Mouse (Mus musculus): ENCODE data around the gene Nbas. TPM values are rescaled to one million over a fixed set of nuclear protein-coding genes. Genes with fewer than 3 reads are reported as not detected.

Gene Nbas
- polyA plus RNA-seq, 1 experiment from 2014 or later: 12.9 TPM

GRCm38 (mm10) chr12:13389644-13390043 is 120.7 kb downstream of the Nbas start:
- peaks cover 12% of the 10 kb centered on the region; the same call in 1 of the 2 replicates for H3K36me3 ChIP-seq
- H3K4me2 ChIP-seq (replicated peaks): no peak overlapping the region
- H3K9me3 ChIP-seq (replicated peaks): no peaks in the 10 kb centered on the region
- WGBS: 83% methylated on average over 1 of the region's 1 CpGs
- no peak overlapping the region for H3K4me3 ChIP-seq (replicated peaks)
- H3K9ac ChIP-seq: no peak overlapping the region
- no peak overlapping the region for H3K27ac ChIP-seq (replicated peaks)
- no peaks in the 10 kb centered on the region for H3K27me3 ChIP-seq
- no peak for ATAC-seq (ENCODE audit: insufficient number of reproducible peaks, low FRiP score, low TSS enrichment, low read depth)
- no peaks in the 10 kb centered on the region for H3K4me1 ChIP-seq

DNA sequence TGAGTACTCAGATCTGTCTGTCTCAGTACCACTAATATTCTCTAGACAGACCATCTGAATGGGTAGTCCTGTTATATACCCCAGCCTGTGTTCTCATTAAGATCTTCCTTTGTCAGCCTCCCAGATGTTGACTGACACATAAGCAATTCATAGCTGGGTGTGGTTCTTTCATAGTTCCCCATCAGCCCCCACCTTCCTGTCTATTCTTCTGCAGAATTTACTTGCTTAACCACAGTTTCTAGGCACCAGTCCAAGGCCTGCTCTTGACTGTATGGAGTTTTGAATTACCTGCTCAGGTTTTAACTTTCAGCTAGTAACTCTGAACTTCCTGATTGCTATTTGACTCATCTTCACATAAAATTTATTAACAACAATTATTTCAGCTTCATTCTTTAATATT is 141.3 kb downstream of the Nbas start:
- no peak overlapping the region for H3K9ac ChIP-seq
- H3K36me3 ChIP-seq: peaks cover 7% of the 10 kb centered on the region; the same call in 1 of the 2 replicates
- H3K9me3 ChIP-seq (replicated peaks): no peaks in the 10 kb centered on the region
- H3K4me3 ChIP-seq (replicated peaks): no peak overlapping the region
- no peaks in the 10 kb centered on the region for H3K27me3 ChIP-seq
- H3K4me2 ChIP-seq (replicated peaks): no peak overlapping the region
- no peak overlapping the region for H3K27ac ChIP-seq (replicated peaks)
- ATAC-seq (ENCODE audit: insufficient number of reproducible peaks, low FRiP score, low TSS enrichment, low read depth): no peak
- H3K4me1 ChIP-seq: no peaks in the 10 kb centered on the region

GRCm38 (mm10) chr12:13418651-13419050 is 149.7 kb downstream of the Nbas start:
- no peaks in the 10 kb centered on the region for H3K4me1 ChIP-seq
- no peaks in the 10 kb centered on the region for H3K9me3 ChIP-seq (replicated peaks)
- 93% methylated on average over 2 of the region's 2 CpGs for WGBS
- no peak overlapping the region for H3K4me2 ChIP-seq (replicated peaks)
- ATAC-seq (ENCODE audit: insufficient number of reproducible peaks, low FRiP score, low TSS enrichment, low read depth): no peak
- no peak overlapping the region for H3K27ac ChIP-seq (replicated peaks)
- H3K27me3 ChIP-seq: no peaks in the 10 kb centered on the region
- no peak overlapping the region for H3K4me3 ChIP-seq (replicated peaks)
- peaks cover 13% of the 10 kb centered on the region; the same call in 1 of the 2 replicates for H3K36me3 ChIP-seq
- H3K9ac ChIP-seq: no peak overlapping the region

- ATAC-seq (ENCODE audit: insufficient number of reproducible peaks, low FRiP score, low TSS enrichment, low read depth): no peak
- no peaks in the 10 kb centered on the region for H3K27me3 ChIP-seq
- H3K4me3 ChIP-seq (replicated peaks): no peak overlapping the region
- H3K9me3 ChIP-seq (replicated peaks): no peaks in the 10 kb centered on the region
- no peaks in the 10 kb centered on the region for H3K4me1 ChIP-seq
- no peak overlapping the region for H3K4me2 ChIP-seq (replicated peaks)
- H3K9ac ChIP-seq: no peak overlapping the region
- WGBS: 72% methylated on average over 1 of the region's 1 CpGs
- no peak overlapping the region for H3K27ac ChIP-seq (replicated peaks)
- peaks cover 15% of the 10 kb centered on the region for H3K36me3 ChIP-seq
These were observed 161.3 kb downstream of the Nbas start for GRCm38 (mm10) chr12:13430219-13430618.

DNA sequence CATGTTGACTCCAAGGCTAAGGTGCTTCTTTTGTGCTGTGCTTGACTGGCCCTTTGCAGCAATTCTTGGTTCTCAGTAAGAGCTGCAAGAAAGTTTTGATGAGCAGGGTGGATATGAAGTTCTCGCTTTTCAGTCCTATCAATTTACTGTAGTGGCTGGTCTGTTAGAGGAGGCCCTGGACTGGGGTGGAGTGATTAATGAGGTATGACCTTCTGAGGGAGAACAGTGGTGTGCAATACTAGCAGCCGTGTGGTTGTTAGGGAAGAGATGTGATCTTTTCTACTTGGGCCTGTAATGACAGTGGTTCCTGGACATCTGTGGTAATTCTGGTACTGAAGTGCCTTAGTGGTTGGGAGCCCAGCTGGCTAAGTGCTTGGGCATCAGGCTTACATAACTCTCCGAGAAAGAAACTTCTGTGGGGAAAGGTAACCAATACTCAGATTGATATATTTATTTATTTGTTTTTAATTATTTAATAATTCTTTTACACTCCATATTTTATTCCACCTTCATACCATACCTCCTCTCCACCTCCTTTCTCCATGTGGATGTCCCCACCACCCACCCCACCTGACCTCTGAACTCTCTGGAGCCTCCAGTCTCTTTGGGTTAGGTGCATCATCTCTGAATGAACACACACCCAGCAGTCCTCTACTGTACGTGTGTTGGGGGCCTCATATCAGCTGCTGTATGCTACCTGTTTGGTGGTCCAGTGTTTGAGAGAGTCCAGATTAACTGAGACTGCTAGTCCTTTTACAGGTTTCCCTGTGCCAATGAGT is 175.9 kb downstream of the Nbas start:
- H3K27me3 ChIP-seq: no peaks in the 10 kb centered on the region
- 60% methylated on average over 4 of the region's 4 CpGs for WGBS
- H3K27ac ChIP-seq (replicated peaks): no peak overlapping the region
- no peak overlapping the region for H3K9ac ChIP-seq
- H3K9me3 ChIP-seq (replicated peaks): no peaks in the 10 kb centered on the region
- no peak overlapping the region for H3K4me3 ChIP-seq (replicated peaks)
- no peaks in the 10 kb centered on the region for H3K4me1 ChIP-seq
- 0 out of 2 replicates have a peak, but pooled peaks cover 3% of the 10 kb centered on the region for H3K36me3 ChIP-seq
- no peak overlapping the region for H3K4me2 ChIP-seq (replicated peaks)
- ATAC-seq (ENCODE audit: insufficient number of reproducible peaks, low FRiP score, low TSS enrichment, low read depth): no peak

DNA sequence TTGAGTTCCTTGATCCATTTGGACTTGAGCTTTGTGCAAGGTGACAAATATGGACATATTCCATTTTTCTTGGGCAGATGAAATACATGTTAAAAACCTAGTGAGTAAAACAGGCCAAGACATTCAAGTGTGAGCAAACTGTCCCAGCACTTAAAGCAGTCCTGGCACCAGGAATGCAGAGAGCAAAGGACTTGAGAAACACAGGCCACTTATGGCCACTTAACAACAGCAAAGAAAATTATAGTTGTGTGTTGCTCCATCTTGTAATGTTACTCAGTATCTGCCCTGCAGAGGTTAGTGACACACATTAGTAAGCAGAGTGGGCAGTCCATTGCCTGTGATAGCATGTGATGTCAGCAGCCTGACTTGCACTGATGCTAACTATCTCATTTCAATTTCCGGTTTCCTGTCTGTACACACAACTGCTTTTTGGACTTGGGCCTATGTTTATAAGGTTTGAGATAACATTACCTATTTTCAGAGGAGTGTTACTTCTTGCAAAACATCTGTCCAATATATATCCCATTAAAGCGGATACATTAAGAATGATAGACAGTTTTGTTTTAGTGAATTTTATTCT is 176.6 kb downstream of the Nbas start:
- no peak overlapping the region for H3K27ac ChIP-seq (replicated peaks)
- H3K27me3 ChIP-seq: no peaks in the 10 kb centered on the region
- no peak overlapping the region for H3K9ac ChIP-seq
- 85% methylated on average over 2 of the region's 2 CpGs for WGBS
- no peaks in the 10 kb centered on the region for H3K4me1 ChIP-seq
- no peaks in the 10 kb centered on the region for H3K9me3 ChIP-seq (replicated peaks)
- ATAC-seq (ENCODE audit: insufficient number of reproducible peaks, low FRiP score, low TSS enrichment, low read depth): no peak
- H3K4me2 ChIP-seq (replicated peaks): no peak overlapping the region
- 0 out of 2 replicates have a peak, but pooled peaks cover 3% of the 10 kb centered on the region for H3K36me3 ChIP-seq
- no peak overlapping the region for H3K4me3 ChIP-seq (replicated peaks)

DNA sequence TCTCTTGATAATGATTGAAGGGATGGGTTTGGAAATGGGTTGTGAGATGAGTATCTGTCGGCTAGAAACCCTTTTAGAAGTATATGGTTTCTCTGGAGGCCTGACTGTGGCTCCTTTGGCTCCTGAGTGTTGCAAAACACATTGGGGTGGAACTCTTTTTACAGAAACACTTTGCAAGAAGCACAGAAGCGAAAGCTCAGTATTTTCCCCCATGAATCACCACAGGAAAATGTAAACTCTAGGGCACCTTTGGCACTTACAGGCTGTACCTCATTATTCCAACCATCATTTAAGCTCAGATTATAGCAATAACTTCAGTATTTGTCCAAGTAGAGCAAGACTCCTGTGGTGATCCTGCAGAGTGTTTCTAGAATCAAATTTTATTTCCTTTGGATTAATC is 180.0 kb downstream of the Nbas start:
- H3K27me3 ChIP-seq: no peaks in the 10 kb centered on the region
- 72% methylated on average over 2 of the region's 2 CpGs for WGBS
- ATAC-seq (ENCODE audit: insufficient number of reproducible peaks, low FRiP score, low TSS enrichment, low read depth): no peak
- no peak overlapping the region for H3K4me2 ChIP-seq (replicated peaks)
- no peak overlapping the region for H3K9ac ChIP-seq
- H3K36me3 ChIP-seq: no peaks in the 10 kb centered on the region
- H3K27ac ChIP-seq (replicated peaks): no peak overlapping the region
- H3K4me1 ChIP-seq: no peaks in the 10 kb centered on the region
- no peak overlapping the region for H3K4me3 ChIP-seq (replicated peaks)
- no peaks in the 10 kb centered on the region for H3K9me3 ChIP-seq (replicated peaks)

DNA sequence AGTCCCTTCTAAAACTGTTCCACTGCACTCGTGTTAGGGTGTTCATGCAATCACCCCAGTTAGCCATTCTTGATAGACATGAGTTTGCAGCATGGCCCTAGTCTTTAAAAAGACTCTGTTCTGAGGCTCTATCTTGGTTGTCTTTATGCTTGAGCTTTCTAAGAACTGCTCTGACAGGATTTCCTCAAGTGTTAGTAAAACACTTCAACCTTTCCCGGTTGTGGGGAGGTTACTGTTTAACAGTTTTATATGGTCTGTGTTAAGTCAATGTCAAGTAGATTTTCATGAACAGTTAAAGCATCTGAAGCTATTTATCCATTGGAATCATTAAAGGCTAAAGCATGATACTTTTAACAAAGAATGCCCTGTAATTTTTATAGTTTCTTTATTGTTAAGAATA is 183.1 kb downstream of the Nbas start:
- no peak overlapping the region for H3K4me2 ChIP-seq (replicated peaks)
- H3K27ac ChIP-seq (replicated peaks): no peak overlapping the region
- WGBS: 70% methylated on average over 2 of the region's 2 CpGs
- H3K9me3 ChIP-seq (replicated peaks): no peaks in the 10 kb centered on the region
- no peak for ATAC-seq (ENCODE audit: insufficient number of reproducible peaks, low FRiP score, low TSS enrichment, low read depth)
- H3K4me3 ChIP-seq (replicated peaks): no peak overlapping the region
- H3K9ac ChIP-seq: no peak overlapping the region
- no peaks in the 10 kb centered on the region for H3K4me1 ChIP-seq
- no peaks in the 10 kb centered on the region for H3K27me3 ChIP-seq
- no peaks in the 10 kb centered on the region for H3K36me3 ChIP-seq

DNA sequence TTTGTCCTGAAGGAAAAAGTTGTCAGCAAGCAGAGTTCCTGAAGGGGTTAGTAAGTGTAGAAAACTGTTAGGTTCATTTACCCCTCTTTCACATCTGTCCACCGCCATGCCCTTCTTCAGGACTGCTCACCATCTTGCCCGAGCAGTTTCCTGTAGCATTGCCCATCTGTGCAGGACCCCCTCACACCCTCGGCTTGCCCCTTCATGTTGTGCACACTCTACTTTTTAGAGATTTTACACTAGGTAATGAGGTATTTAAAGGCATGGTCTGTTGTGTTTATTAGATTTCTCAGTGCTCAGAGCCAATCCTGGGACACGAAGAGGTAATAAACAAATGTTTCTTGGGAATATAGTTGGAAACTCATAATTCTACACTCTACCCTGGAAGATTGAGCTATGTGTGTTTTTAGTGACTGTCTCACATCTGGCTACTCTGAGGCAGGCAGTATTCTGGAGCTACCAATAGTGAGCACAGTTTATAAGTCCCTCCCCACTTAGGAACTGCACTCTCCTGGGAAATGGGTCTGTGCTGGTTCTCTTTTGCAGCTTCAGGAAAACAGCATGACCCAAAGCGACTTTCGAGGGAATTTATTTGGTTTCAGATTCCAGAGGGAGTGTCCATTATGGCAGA is 191.4 kb downstream of the Nbas start:
- 0 out of 2 replicates have a peak, but pooled peaks cover 3% of the 10 kb centered on the region for H3K4me1 ChIP-seq
- no peaks in the 10 kb centered on the region for H3K36me3 ChIP-seq
- no peaks in the 10 kb centered on the region for H3K9me3 ChIP-seq (replicated peaks)
- no peaks in the 10 kb centered on the region for H3K27me3 ChIP-seq
- WGBS: 84% methylated on average over 6 of the region's 6 CpGs
- H3K4me2 ChIP-seq (replicated peaks): no peak overlapping the region
- no peak overlapping the region for H3K4me3 ChIP-seq (replicated peaks)
- H3K27ac ChIP-seq (replicated peaks): no peak overlapping the region
- H3K9ac ChIP-seq: no peak overlapping the region
- no peak for ATAC-seq (ENCODE audit: insufficient number of reproducible peaks, low FRiP score, low TSS enrichment, low read depth)

DNA sequence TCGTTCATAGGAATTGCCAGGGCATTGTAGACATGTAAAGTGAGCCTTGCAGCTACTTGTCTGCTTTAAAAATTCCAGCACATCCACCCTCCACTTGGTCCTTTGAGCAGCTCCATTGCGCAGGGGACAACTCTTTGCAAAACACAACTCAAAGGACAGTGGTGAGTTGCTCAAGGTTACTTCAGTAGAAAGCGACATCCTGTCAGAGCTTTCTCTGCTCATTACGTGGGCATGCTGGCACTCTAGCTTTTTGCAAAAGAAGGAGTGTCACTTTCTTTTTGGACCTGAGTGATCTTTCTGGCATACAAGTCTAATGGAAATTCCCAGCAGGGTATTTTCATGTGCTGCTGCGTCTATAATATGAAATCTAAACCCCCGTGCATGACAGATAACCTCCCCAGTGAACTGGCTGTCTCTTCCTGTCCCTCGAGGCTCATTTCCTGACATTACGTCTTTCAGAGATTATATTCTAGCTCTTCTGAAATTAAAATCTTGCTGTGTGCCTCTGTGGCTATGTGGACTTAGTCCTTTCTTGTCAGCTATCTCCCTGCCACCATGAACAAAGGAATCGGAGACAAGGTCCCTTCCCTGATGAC is 192.7 kb downstream of the Nbas start:
- no peaks in the 10 kb centered on the region for H3K27me3 ChIP-seq
- H3K9me3 ChIP-seq (replicated peaks): no peaks in the 10 kb centered on the region
- H3K4me3 ChIP-seq (replicated peaks): no peak overlapping the region
- no peak overlapping the region for H3K4me2 ChIP-seq (replicated peaks)
- 0 out of 2 replicates have a peak, but pooled peaks cover 3% of the 10 kb centered on the region for H3K4me1 ChIP-seq
- no peak overlapping the region for H3K9ac ChIP-seq
- 63% methylated on average over 9 of the region's 9 CpGs for whole genome bisulfite sequencing
- no peaks in the 10 kb centered on the region for H3K36me3 ChIP-seq
- ATAC-seq (ENCODE audit: insufficient number of reproducible peaks, low FRiP score, low TSS enrichment, low read depth): no peak
- no peak overlapping the region for H3K27ac ChIP-seq (replicated peaks)

DNA sequence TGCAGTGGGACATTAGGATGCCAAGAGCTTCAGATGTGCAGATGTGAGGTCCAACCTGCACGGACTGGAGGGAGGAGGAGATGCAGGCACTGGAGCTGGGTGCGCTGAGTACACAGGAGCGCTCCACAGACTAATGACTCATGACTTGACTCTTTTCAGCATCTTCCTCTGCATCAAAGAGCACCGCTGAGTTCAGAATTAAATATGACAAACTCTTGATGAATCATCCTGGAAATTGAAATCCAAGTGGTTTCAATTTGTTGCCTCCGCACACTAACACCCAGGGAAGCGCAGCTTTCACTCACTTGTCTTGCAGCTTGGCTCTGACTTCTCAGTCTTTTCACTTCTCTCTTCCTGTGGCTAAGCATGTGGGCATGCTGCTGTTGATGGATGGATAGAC is 193.5 kb downstream of the Nbas start:
- Histone ChIP-seq H3K4me3 (replicated peaks) (no peak overlapping the region), H3K36me3 (no peaks in the 10 kb centered on the region), H3K9me3 (replicated peaks) (no peaks in the 10 kb centered on the region), H3K27me3 (no peaks in the 10 kb centered on the region), H3K9ac (no peak overlapping the region), H3K4me2 (replicated peaks) (no peak overlapping the region), H3K27ac (replicated peaks) (no peak overlapping the region), H3K4me1 (0 out of 2 replicates have a peak, but pooled peaks cover 3% of the 10 kb centered on the region)
- 59% methylated on average over 6 of the region's 6 CpGs for WGBS
- no peak for ATAC-seq (ENCODE audit: insufficient number of reproducible peaks, low FRiP score, low TSS enrichment, low read depth)
